Mouse (Mus musculus): ENCODE measurements around the gene Nme2.

Nme2 gene

DNA sequence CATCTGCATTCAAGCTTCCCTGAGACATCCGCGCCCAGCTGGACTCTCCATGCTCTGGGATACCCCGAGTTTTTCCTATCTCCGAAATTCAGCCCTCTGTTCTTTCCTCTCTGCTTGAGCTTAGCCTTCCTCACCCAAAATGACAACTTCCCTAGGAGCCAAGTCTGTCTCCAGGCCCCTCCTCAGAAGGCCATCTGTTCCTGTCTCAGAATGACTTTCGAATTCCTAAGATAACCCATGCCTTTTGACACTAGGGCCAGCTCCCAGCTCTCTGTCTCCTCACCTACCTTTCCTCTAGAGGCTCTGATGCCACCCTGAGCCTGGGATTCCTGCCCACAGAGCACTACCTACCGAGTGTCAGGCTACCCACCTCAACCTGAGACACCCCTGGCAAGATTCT lies at the start of gene Nme2:
Nme2 (minus strand) TSS at position 101 of the 400 bp plus-strand sequence.
- DNase-seq: no peak

GRCm38 (mm10) chr11:94003346-94003745 lies 47.3 kb upstream of the Nme2 start:
- no peak for DNase-seq

DNA sequence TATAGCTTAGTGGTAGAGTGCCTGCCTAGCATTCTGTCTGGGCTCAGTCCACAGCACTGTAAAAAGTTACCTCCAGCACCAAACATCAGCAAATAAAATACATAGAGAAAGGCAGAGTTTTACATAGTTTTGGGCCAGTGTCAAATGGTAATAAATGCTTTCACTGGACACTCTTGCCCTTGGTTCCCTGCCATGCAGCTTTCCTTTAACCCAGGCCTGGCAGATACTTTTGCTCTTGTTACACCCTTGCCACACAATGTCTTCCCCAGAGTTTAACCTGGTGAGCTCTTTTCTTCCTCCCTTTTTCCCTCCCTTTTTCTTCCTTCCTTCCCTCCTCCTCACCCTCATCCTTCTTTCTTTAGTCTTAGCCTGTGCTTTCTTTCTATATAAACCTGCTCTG lies 43.2 kb upstream of the Nme2 start:
- DNase-seq: no peak

DNA sequence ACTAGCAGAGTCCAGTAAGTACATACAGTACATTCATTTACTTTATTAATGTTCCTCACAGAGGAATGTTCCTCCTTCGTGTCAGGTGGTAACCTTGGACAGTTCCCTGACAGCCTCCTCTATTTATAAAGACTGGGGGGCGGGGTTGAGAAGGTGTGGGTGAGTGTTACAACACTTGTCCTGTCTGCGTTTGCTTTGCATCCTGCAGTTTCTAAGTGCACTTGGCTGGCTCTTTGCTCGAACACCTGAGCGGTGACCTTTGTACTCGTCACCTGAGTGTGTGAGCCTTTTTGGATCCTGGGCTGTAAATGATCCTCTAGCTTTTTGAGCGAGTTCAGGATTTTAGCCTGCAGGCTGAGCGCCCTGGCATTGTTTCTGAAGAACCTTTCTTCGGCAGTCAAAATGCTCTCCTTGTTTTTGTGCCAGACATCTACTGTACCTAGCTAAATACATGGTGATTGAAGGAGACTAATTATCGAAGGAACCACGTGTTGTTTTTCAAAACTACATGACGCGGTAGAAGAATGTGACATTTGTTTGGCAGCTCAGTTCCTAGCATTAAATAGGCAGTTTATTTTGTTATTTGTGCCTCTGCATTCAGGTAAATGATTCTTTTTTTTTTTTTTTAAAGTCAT lies 41.2 kb upstream of the Nme2 start:
- DNase-seq: peak; percentile 65 to 68

GRCm38 (mm10) chr11:93996306-93997140 lies 40.5 kb upstream of the Nme2 start:
- DNase-seq: peak; percentile 76 to 78

- peak; percentile 95 to 97 for DNase-seq
Observed at GRCm38 (mm10) chr11:93995720-93996305, 39.8 kb upstream of the Nme2 start, which contains the start of gene Spag9. Gene Spag9, plus strand, starts transcription at chr11:93996091.

DNA sequence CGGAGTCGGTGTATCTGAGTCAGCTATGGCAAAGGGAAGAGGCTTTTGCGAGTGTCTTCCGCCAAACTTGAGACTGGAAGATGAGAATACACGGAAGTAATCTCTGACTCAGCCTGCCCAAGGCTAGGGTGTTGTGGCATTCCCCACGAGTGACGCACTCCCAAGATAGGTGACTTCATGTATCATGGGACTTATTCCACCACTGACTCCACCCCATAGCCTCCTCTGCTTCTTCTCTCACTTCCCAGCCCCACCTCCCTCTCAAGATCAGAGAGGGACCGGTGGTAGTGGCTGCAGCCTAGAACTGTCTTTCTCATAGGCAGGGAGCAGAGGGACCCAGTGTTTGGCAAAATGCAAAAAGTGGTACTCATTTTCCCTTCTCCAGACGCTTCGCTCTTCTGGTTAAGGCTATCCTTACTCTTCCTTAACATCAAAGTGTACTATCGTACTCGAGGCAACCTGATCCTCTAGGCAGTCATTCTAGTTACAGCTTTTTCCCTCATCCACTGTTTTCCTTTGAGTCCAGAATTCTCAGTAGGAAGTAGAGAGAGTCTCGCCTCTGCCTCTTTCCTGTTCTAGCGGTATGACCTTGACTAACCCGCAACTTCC lies 39.2 kb upstream of the Nme2 start:
- peak; percentile 87 to 91 for DNase-seq

GRCm38 (mm10) chr11:93994531-93994930 lies 38.5 kb upstream of the Nme2 start:
- peak in 1 of 2 experiments; percentile 15 for DNase-seq

- DNase-seq: no peak
Observed at GRCm38 (mm10) chr11:93988328-93989062, 32.4 kb upstream of the Nme2 start.

- peak; percentile 41 to 47 for DNase-seq
Observed at GRCm38 (mm10) chr11:93987625-93988327, 31.7 kb upstream of the Nme2 start.

- DNase-seq: peak; percentile 50 to 57
Observed at GRCm38 (mm10) chr11:93987026-93987425, 31.0 kb upstream of the Nme2 start.

DNA sequence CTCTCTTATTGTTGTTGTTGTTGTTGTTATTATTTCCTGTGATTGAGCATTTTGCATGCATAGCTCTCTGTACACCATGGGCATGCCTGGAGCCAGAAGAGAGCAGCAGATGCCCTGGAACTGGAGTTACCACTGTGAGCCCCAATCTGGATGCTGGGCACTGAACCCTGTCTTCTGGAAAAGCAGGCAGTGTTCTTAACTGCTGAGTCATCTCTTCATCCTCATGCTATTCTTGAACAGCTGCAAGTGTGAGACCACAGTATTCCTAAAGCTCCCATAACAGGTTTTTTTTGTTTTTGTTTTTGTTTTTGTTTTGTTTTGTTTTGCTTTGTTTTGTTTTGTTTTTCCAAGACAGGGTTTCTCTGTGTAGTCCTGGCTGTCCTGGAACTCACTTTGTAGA lies 30.2 kb upstream of the Nme2 start:
- DNase-seq: no peak

- DNase-seq: peak in 1 of 2 experiments; percentile 23
Observed at GRCm38 (mm10) chr11:93985265-93985664, 29.2 kb upstream of the Nme2 start.

DNA sequence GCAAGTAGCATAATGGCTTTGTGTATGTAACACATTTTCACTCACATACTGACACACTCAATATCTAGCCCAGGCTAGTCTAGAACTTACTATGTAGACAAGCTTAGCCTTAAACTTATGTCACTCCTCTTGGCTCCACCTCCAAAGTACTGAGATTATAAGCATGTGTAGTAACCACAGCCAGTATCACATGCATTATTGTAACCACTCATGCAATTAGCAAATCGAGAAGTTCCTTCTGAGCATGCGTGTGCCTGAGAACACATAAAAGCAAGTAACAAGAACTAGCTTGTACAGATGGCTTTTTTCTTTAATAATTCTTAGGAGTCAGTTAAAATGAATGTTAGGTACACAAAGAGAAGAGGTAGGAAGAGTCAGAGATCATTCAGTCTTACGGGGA lies 28.6 kb upstream of the Nme2 start:
- DNase-seq: peak; percentile 64

DNA sequence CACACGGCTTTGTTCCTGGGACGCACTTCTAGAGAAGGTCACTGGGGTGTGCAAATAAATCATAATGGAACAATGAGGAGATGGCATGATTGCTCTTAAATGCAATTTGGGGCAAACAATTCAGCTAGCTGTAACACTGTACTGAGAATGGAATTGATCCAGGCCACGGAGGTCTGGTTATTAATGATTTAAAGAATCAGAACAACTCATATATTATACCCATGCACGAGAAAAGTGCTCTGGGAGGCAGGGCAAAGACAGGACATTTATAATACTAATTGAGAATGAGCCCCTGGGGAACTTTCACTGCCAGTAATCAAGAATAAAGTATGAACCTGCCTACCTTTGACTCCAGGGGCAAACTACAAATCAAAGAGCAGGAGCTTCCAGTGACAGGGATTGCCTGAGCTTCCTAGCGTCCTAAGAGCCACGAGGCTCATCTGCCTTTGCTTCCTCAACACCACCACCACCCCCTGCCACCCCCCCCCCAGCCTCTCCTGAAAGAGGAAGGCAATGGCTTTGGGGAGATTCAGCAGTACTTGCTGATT lies 23.5 kb upstream of the Nme2 start:
- DNase-seq: no peak

- no peak for DNase-seq
Observed at GRCm38 (mm10) chr11:93972951-93973350, 16.9 kb upstream of the Nme2 start.

DNA sequence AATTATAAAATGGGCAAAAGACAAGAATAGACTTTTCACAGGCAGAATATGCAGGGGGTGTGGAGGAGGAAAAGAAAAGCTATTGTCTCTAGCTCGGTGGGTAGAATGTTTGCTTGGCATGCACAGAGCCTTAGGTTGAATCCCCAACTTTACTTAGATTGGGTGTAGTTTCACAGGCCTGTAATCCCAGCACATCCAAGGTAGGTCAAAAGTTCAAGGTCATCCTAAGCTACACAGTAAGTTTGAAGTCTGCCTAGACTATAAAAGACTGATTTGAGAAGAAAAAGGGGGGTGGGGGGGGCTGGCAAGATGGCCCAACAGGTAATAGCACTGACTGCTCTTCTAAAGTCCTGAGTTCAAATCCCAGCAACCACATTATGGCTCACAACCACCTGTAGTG lies 13.7 kb upstream of the Nme2 start:
- no peak for DNase-seq

GRCm38 (mm10) chr11:93969171-93969570 lies 13.1 kb upstream of the Nme2 start:
- DNase-seq: no peak

GRCm38 (mm10) chr11:93968848-93969128 lies 12.7 kb upstream of the Nme2 start:
- no peak for DNase-seq

GRCm38 (mm10) chr11:93968005-93968847 lies 12.2 kb upstream of the Nme2 start, which contains the start of the genes Gm20390 and Nme1:
Gene Gm20390, minus strand, starts transcription at chr11:93968293.
Gene Nme1, minus strand, starts transcription at chr11:93968521.
- peak; percentile 98 to 99 for DNase-seq

GRCm38 (mm10) chr11:93967381-93967780 lies 11.3 kb upstream of the Nme2 start:
- DNase-seq: peak; percentile 17 to 26
